10 mouse cellular contexts compared by ENCODE assay signal in the genomic region with DNA sequence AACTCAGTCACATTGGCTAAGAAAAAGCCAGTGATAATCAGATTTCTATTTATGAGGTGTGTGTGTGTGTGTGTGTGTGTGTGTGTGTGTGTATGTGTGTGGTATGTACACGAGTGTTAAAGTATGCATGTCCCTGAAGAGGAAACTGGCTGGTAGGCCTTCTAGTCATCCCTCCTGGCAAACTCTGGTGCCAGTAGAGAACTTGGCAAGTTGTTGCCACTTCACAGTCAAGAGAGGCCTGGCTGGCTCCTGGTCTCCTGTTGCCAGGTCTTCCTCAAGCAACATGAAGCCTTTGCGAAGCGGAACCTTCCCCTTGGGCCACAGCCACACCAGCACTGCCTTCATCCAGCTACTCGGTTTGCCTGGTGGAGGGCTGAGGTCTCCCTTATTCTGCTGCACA. TPM values are rescaled to one million over a fixed set of nuclear protein-coding genes. Genes with fewer than 3 reads are reported as not detected.
DNase-seq lines count a peak whose midpoint lies in the region; ATAC-seq lines count a peak whose summit lies in the region.
"Had no signal": no experiment of that assay in that cellular context is flagged by ENCODE, and none has a peak within 500 bp of the region (broad histone marks: within the 10 kb centered on the region; RNA-seq: fewer than 3 reads in every experiment).

No protein-coding gene starts in this region.

- peaks cover 10% of the 10 kb centered on the region for H3K4me1 ChIP-seq in midbrain, embryonic 15.5 days
- H3K4me1 ChIP-seq in midbrain, embryonic 11.5 days (ENCODE audit: control insufficient read depth, insufficient read depth, low read length): no peaks in the 10 kb centered on the region

- no peak overlapping the region for H3K4me3 ChIP-seq in midbrain, embryonic 15.5 days
- H3K4me3 ChIP-seq in midbrain, embryonic 11.5 days (ENCODE audit: low read depth, low read length): no peak overlapping the region
- H3K4me3 ChIP-seq: embryonic facial prominence, embryonic 13.5 days; liver, embryonic 15.5 days had no signal

- H3K9me3 ChIP-seq in midbrain, embryonic 15.5 days: no peaks in the 10 kb centered on the region
- no peaks in the 10 kb centered on the region for H3K9me3 ChIP-seq in midbrain, embryonic 11.5 days (ENCODE audit: control insufficient read depth, low read length)
- H3K9me3 ChIP-seq: liver, embryonic 15.5 days had no signal

- no peaks in the 10 kb centered on the region for H3K27me3 ChIP-seq in midbrain, embryonic 15.5 days (replicated peaks)
- H3K27me3 ChIP-seq in midbrain, embryonic 11.5 days (ENCODE audit: control insufficient read depth, insufficient read depth, low read length): no peaks in the 10 kb centered on the region
- H3K27me3 ChIP-seq: embryonic facial prominence, embryonic 13.5 days; liver, embryonic 15.5 days had no signal

- 76% methylated on average over 4 of the region's 4 CpGs for WGBS in midbrain, embryonic 15.5 days
- WGBS in midbrain, embryonic 11.5 days: 93% methylated on average over 4 of the region's 4 CpGs

- ATAC-seq in midbrain, embryonic 15.5 days (replicated peaks): 0 out of 2 replicates have a peak, but pooled peaks have one; percentile 18
- no peak for ATAC-seq in midbrain, embryonic 11.5 days (ENCODE audit: low FRiP score)
- no peak for ATAC-seq in inflammation-experienced regulatory T-cells, adult 6 months

- no peak overlapping the region for H3K27ac ChIP-seq in midbrain, embryonic 15.5 days
- no peak overlapping the region for H3K27ac ChIP-seq in midbrain, embryonic 11.5 days (ENCODE audit: low read depth, low read length)
- H3K27ac ChIP-seq: embryonic facial prominence, embryonic 13.5 days; liver, embryonic 15.5 days had no signal

- H3K4me2 ChIP-seq in midbrain, embryonic 15.5 days: no peak overlapping the region
- H3K4me2 ChIP-seq in midbrain, embryonic 11.5 days: no peak overlapping the region
- H3K4me2 ChIP-seq: embryonic facial prominence, embryonic 13.5 days; liver, embryonic 15.5 days had no signal

- H3K36me3 ChIP-seq in midbrain, embryonic 15.5 days (replicated peaks): no peaks in the 10 kb centered on the region
- no peaks in the 10 kb centered on the region for H3K36me3 ChIP-seq in midbrain, embryonic 11.5 days (ENCODE audit: control insufficient read depth, insufficient read depth, low read length)
- H3K36me3 ChIP-seq: liver, embryonic 15.5 days had no signal

- no peak overlapping the region for H3K9ac ChIP-seq in midbrain, embryonic 15.5 days
- H3K9ac ChIP-seq in midbrain, embryonic 11.5 days (ENCODE audit: low read length): no peak overlapping the region
- H3K9ac ChIP-seq: embryonic facial prominence, embryonic 13.5 days; liver, embryonic 15.5 days had no signal

- DNase-seq in midbrain, embryonic 11.5 days (ENCODE audit: low spot score, missing footprints): no peak
- DNase-seq in cerebellum, postnatal 14 days: peak; percentile 80 to 88
- peak; percentile 52 for DNase-seq in heart, adult 8-10 months (ENCODE audit: low spot score)
- peak; percentile 55 to 68 for DNase-seq in lung, postnatal 4 days
- no peak for DNase-seq in thymus, postnatal 25 days

RNA-seq across cellular contexts. Expression of a gene that starts 44.9 kb away (rescaled TPM):
- polyA plus RNA-seq in midbrain, embryonic 15.5 days (2015; fragmentation: Nextera tagmentation; extraction: Ambion mirVana): 37.6 and 38.6 TPM in 2 replicates
- polyA plus RNA-seq in midbrain, embryonic 11.5 days (2014; fragmentation: Nextera tagmentation; extraction: Ambion mirVana): 23.6 and 27.7 TPM in 2 replicates
- under 1 TPM; 0.19 to 0.47 (median 0.24) TPM for total RNA-seq in heart, adult 8-10 months (2022)
- polyA plus RNA-seq in inflammation-experienced regulatory T-cells, adult 6 months (2017; shearing (Covaris generic)): under 1 TPM in 2 of 3 experiments, not detected in 1; 0.05 to 0.31 TPM
- total RNA-seq: neutrophil, adult 5-6 weeks had no signal

Comparison
In these comparisons a context has a peak if more than half of its experiments do, and no peak if none do; other contexts are left out.
1. DNase-seq: peak in cerebellum, postnatal 14 days (2 of 2), heart, adult 8-10 months (single experiment) and lung, postnatal 4 days (2 of 2); none in midbrain, embryonic 11.5 days (single experiment) and thymus, postnatal 25 days (single experiment).
2. RNA of a gene that starts 44.9 kb away (polyA plus RNA-seq): 37.6 to 38.6 TPM in midbrain, embryonic 15.5 days and 23.6 to 27.7 TPM in midbrain, embryonic 11.5 days; 0.05 to 0.31 TPM in inflammation-experienced regulatory T-cells, adult 6 months; every median in the first group is over 10 times any median in the second.